Mouse (Mus musculus) 3T3-L1 (cell line): ENCODE measurements at regions not wholly inside any gene's neighbourhood (a gene's known extent, or its start where the extent isn't known, plus 50 kb on each side); places are given as distances from the start of the nearest gene placed in this dataset.

Source experiments
- DNase-seq: peaks from one replicate; pipeline ENCODE4 v3.0.0-alpha.2; 2015; ENCODE audit warnings: low read depth, low spot score

DNA sequence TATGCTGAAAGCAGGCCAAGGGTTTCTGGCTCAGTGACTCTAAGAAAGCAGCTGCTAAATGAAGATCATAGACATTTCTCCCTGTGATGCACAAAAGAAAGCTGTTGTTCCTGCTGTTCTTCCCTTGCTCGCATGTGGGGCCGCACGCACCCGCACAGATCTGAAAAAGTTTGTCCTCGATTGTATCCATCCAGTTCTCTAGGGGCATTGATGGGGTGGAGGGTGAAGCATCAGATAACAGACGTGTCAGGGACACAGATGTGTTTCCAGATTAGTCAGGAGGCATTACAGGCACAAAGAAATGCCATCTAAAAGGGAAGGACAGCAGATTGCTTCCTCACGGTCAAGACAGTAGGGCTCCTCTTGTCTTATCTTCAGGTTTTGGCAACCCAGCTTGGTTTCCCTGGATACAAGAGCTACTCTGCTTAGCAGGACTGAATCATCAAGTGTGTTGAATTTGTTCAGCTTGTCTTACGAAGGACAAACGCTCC lies 2001.3 kb downstream of the Pcdh9 start:
- DNase-seq, result peak; percentile 31

DNA sequence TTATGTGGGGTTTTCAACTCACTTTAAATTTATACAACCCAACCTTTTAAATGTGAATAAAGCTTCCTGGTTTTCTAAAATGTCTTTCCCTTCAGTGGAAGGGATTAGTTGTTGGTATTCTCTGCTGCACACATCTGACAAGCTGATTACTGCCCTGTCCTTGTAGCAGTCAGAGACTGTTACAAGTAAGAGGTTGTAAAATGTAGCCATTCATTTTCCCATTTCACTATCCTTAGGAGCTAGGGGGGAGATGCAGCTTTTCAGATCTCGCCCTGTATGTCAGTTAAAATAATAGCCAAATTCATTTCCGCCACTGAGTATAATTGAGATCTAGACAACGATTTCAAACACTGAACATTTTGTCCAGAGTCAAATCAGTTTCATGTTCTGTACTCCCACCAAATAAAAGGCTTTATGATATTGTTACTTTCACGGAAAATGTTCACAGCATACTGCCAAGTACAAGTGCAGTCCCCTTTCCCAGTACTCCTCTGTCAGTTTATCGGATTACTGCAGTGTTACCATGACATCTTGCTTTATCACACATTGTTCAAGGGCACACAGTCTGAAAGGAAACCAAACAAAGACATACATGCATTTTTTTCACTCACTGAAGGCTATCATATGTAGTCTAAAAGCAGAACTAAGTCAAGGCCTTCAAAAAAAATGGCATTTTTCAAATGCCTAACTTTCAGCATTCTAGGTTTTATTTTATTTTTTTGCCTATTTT lies 2024.4 kb downstream of the Pcdh9 start:
- no peak for DNase-seq

DNA sequence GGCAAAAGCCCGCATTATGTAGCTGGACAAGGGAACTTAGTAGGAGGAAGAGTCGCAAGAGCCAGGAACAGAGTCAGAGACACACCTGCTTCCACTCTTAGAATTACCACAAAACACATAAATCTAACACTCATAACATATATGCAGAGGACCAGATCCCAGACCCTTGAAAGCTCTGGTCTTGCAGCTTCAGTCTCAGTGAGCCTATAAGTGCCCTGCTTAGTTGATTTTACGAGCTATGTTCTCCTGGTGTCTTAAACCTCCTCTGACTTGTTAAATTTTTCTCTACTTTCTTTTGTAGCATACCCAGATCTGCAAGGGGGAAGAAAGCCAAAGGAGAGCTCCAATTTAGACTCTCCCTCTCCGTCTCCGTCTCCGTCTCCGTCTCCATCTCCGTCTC lies 2038.2 kb downstream of the Pcdh9 start:
- DNase-seq, result no peak
